ENCODE assay signal across 26 mouse cellular contexts in genomic region chr15:7239904-7240303, GRCm38 (mm10).
"Had no signal": no experiment of that assay in that cellular context is flagged by ENCODE, and none has a peak within 500 bp of the region (broad histone marks: within the 10 kb centered on the region; RNA-seq: fewer than 3 reads in every experiment).

No protein-coding gene starts in this region.

- DNase-seq: cerebellum, adult 2 months; cerebellum, adult 8-10 months; cerebellum, adult 9-10 months; cerebellum, adult 9-11 months; cerebellum, postnatal 10 days; cerebellum, postnatal 14 days; cerebellum, postnatal 25 days; cerebellum, postnatal 36 days; embryo, embryonic 11 days; forebrain, postnatal 0 days; gastrocnemius, adult 2 months; gastrocnemius, postnatal 10 days; gastrocnemius, postnatal 14 days; gastrocnemius, postnatal 25 days; gastrocnemius, postnatal 36 days; heart, adult 18-20 months; heart, adult 2 months had no signal

- H3K4me1 ChIP-seq: embryonic facial prominence, embryonic 12.5 days; embryonic facial prominence, embryonic 13.5 days; embryonic facial prominence, embryonic 15.5 days; forebrain, embryonic 12.5 days; forebrain, embryonic 13.5 days had no signal

- H3K9ac ChIP-seq: embryonic facial prominence, embryonic 12.5 days; embryonic facial prominence, embryonic 13.5 days; embryonic facial prominence, embryonic 15.5 days; forebrain, embryonic 12.5 days; forebrain, embryonic 13.5 days; forebrain, embryonic 15.5 days; forebrain, postnatal 0 days had no signal

- ATAC-seq: forebrain, embryonic 13.5 days; forebrain, embryonic 15.5 days; forebrain, postnatal 0 days had no signal

- H3K4me2 ChIP-seq: embryonic facial prominence, embryonic 12.5 days; embryonic facial prominence, embryonic 13.5 days; embryonic facial prominence, embryonic 15.5 days; forebrain, embryonic 12.5 days; forebrain, embryonic 13.5 days; forebrain, embryonic 15.5 days had no signal

- H3K4me3 ChIP-seq: embryonic facial prominence, embryonic 10.5 days; embryonic facial prominence, embryonic 12.5 days; embryonic facial prominence, embryonic 13.5 days; embryonic facial prominence, embryonic 15.5 days; erythroblast, embryonic 14.5 days; forebrain, embryonic 10.5 days; forebrain, embryonic 12.5 days; forebrain, embryonic 13.5 days; forebrain, embryonic 15.5 days; gastrocnemius, adult 2 months; heart, adult 2 months had no signal

- H3K9me3 ChIP-seq: embryonic facial prominence, embryonic 10.5 days; embryonic facial prominence, embryonic 12.5 days; embryonic facial prominence, embryonic 13.5 days; embryonic facial prominence, embryonic 15.5 days; forebrain, embryonic 10.5 days; forebrain, embryonic 12.5 days; forebrain, embryonic 13.5 days; forebrain, embryonic 15.5 days had no signal

- H3K27ac ChIP-seq: embryonic facial prominence, embryonic 10.5 days; embryonic facial prominence, embryonic 12.5 days; embryonic facial prominence, embryonic 13.5 days; embryonic facial prominence, embryonic 15.5 days; forebrain, embryonic 10.5 days; forebrain, embryonic 12.5 days; forebrain, embryonic 13.5 days; forebrain, embryonic 15.5 days; gastrocnemius, adult 2 months; heart, adult 2 months had no signal

- H3K36me3 ChIP-seq: embryonic facial prominence, embryonic 10.5 days; embryonic facial prominence, embryonic 12.5 days; forebrain, embryonic 10.5 days; forebrain, embryonic 12.5 days; forebrain, embryonic 15.5 days had no signal

- H3K27me3 ChIP-seq: embryonic facial prominence, embryonic 12.5 days; embryonic facial prominence, embryonic 13.5 days; embryonic facial prominence, embryonic 15.5 days; forebrain, embryonic 12.5 days; forebrain, embryonic 13.5 days; forebrain, embryonic 15.5 days had no signal
